Mouse (Mus musculus): ENCODE measurements at regions not wholly inside any gene's neighbourhood (a gene's known extent, or its start where the extent isn't known, plus 50 kb on each side); places are given as distances from the start of the nearest gene placed in this dataset.
A peak's percentile ranks its signal among the peaks of the same experiment; 100 is the strongest.

- peak in 1 of 2 experiments; percentile 16 for DNase-seq
- TF ChIP-seq CTCF (IDR thresholded peaks at IDR 0.05; ENCODE audit: borderline replicate concordance, insufficient read depth, low read depth, low read length) (no peak), POLR2A (IDR thresholded peaks at IDR 0.05; ENCODE audit: borderline replicate concordance, insufficient read depth, low read length) (no peak)
- WGBS = 91% methylated on average over 6 of the region's 6 CpGs
- Histone ChIP-seq H3K27me3 (ENCODE audit: control insufficient read depth, insufficient read depth, low read length) (no peaks in the 10 kb centered on the region), H3K27ac (ENCODE audit: insufficient read depth, low read length) (no peak overlapping the region), H3K4me1 (ENCODE audit: control insufficient read depth, insufficient read depth, low read length) (peaks cover 19% of the 10 kb centered on the region; the same call in 1 of the 2 replicates), H3K4me3 (replicated peaks; ENCODE audit: insufficient read depth, low read depth, low read length) (no peak overlapping the region)
Observed at GRCm38 (mm10) chr13:107217825-107218224, 195.9 kb upstream of the Kif2a start.

DNA sequence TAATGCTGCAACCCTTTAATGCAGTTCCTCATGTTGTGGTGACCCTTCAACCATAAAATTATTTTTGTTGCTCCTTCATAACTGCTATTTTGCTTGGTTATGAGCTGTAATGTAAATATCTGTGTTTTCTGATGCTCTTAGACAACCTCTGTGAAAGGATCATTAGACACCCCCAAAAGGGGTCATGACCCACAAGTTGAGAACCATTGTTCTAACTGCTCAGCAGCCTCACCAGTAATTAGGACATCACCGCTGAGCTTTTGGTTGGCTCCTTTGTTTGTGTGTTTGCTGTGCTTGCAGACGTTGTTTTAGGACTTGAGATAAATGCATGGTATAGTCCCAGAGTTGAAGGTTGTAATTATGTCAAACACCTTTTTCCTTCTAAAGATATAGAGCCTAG is 191.4 kb upstream of the Kif2a start:
- H3K27me3 ChIP-seq (ENCODE audit: control insufficient read depth, insufficient read depth, low read length) = no peaks in the 10 kb centered on the region
- DNase-seq = no peak
- H3K4me3 ChIP-seq (replicated peaks; ENCODE audit: insufficient read depth, low read depth, low read length) = no peak overlapping the region
- no peak overlapping the region for H3K27ac ChIP-seq (ENCODE audit: insufficient read depth, low read length)
- peaks cover 11% of the 10 kb centered on the region; the same call in 1 of the 2 replicates for H3K4me1 ChIP-seq (ENCODE audit: control insufficient read depth, insufficient read depth, low read length)
- 80% methylated on average over 2 of the region's 2 CpGs for WGBS
- no peak for TF ChIP-seq POLR2A (IDR thresholded peaks at IDR 0.05; ENCODE audit: borderline replicate concordance, insufficient read depth, low read length)
- no peak for TF ChIP-seq CTCF (IDR thresholded peaks at IDR 0.05; ENCODE audit: borderline replicate concordance, insufficient read depth, low read depth, low read length)

- peak; percentile 51 to 72 for DNase-seq
- no peak overlapping the region for H3K27ac ChIP-seq (ENCODE audit: insufficient read depth, low read length)
- no peak overlapping the region for H3K4me3 ChIP-seq (replicated peaks; ENCODE audit: insufficient read depth, low read depth, low read length)
- no peak for TF ChIP-seq CTCF (IDR thresholded peaks at IDR 0.05; ENCODE audit: borderline replicate concordance, insufficient read depth, low read depth, low read length)
- no peak for TF ChIP-seq POLR2A (IDR thresholded peaks at IDR 0.05; ENCODE audit: borderline replicate concordance, insufficient read depth, low read length)
- 24% methylated on average over 6 of the region's 6 CpGs for WGBS
- no peaks in the 10 kb centered on the region for H3K27me3 ChIP-seq (ENCODE audit: control insufficient read depth, insufficient read depth, low read length)
- peaks cover 5% of the 10 kb centered on the region; the same call in 1 of the 2 replicates for H3K4me1 ChIP-seq (ENCODE audit: control insufficient read depth, insufficient read depth, low read length)
Observed at GRCm38 (mm10) chr13:107210676-107211075, 188.8 kb upstream of the Kif2a start.

GRCm38 (mm10) chr13:107207354-107208181 is 185.6 kb upstream of the Kif2a start:
- no peak for TF ChIP-seq POLR2A (IDR thresholded peaks at IDR 0.05; ENCODE audit: borderline replicate concordance, insufficient read depth, low read length)
- no peak for TF ChIP-seq CTCF (IDR thresholded peaks at IDR 0.05; ENCODE audit: borderline replicate concordance, insufficient read depth, low read depth, low read length)
- WGBS = 28% methylated on average over 20 of the region's 20 CpGs
- no peaks in the 10 kb centered on the region for H3K27me3 ChIP-seq (ENCODE audit: control insufficient read depth, insufficient read depth, low read length)

GRCm38 (mm10) chr13:107199875-107200274 is 177.9 kb upstream of the Kif2a start:
- H3K27me3 ChIP-seq (ENCODE audit: control insufficient read depth, insufficient read depth, low read length) = no peaks in the 10 kb centered on the region
- TF ChIP-seq CTCF (IDR thresholded peaks at IDR 0.05; ENCODE audit: borderline replicate concordance, insufficient read depth, low read depth, low read length) = no peak
- no peak for TF ChIP-seq POLR2A (IDR thresholded peaks at IDR 0.05; ENCODE audit: borderline replicate concordance, insufficient read depth, low read length)
- no peak for DNase-seq
- H3K4me3 ChIP-seq (replicated peaks; ENCODE audit: insufficient read depth, low read depth, low read length) = no peak overlapping the region
- H3K4me1 ChIP-seq (ENCODE audit: control insufficient read depth, insufficient read depth, low read length) = no peaks in the 10 kb centered on the region
- no peak overlapping the region for H3K27ac ChIP-seq (ENCODE audit: insufficient read depth, low read length)
- WGBS = 63% methylated on average over 1 of the region's 1 CpGs

More at GRCm38 (mm10) chr13:107207354-107208181, 185.6 kb upstream of the Kif2a start:
- Histone ChIP-seq H3K27ac (ENCODE audit: insufficient read depth, low read length) (no peak overlapping the region), H3K4me1 (ENCODE audit: control insufficient read depth, insufficient read depth, low read length) (peaks cover 5% of the 10 kb centered on the region; the same call in 1 of the 2 replicates), H3K4me3 (replicated peaks; ENCODE audit: insufficient read depth, low read depth, low read length) (peak overlapping the region; percentile 47)
- DNase-seq = peak; percentile 44 to 60

GRCm38 (mm10) chr13:107193426-107193825 is 171.5 kb upstream of the Kif2a start:
- Histone ChIP-seq H3K4me1 (ENCODE audit: control insufficient read depth, insufficient read depth, low read length) (no peaks in the 10 kb centered on the region), H3K27me3 (ENCODE audit: control insufficient read depth, insufficient read depth, low read length) (no peaks in the 10 kb centered on the region), H3K4me3 (replicated peaks; ENCODE audit: insufficient read depth, low read depth, low read length) (no peak overlapping the region), H3K27ac (ENCODE audit: insufficient read depth, low read length) (no peak overlapping the region)
- 89% methylated on average over 4 of the region's 4 CpGs for WGBS
- no peak for DNase-seq
- TF ChIP-seq CTCF (IDR thresholded peaks at IDR 0.05; ENCODE audit: borderline replicate concordance, insufficient read depth, low read depth, low read length) (no peak), POLR2A (IDR thresholded peaks at IDR 0.05; ENCODE audit: borderline replicate concordance, insufficient read depth, low read length) (no peak)

DNA sequence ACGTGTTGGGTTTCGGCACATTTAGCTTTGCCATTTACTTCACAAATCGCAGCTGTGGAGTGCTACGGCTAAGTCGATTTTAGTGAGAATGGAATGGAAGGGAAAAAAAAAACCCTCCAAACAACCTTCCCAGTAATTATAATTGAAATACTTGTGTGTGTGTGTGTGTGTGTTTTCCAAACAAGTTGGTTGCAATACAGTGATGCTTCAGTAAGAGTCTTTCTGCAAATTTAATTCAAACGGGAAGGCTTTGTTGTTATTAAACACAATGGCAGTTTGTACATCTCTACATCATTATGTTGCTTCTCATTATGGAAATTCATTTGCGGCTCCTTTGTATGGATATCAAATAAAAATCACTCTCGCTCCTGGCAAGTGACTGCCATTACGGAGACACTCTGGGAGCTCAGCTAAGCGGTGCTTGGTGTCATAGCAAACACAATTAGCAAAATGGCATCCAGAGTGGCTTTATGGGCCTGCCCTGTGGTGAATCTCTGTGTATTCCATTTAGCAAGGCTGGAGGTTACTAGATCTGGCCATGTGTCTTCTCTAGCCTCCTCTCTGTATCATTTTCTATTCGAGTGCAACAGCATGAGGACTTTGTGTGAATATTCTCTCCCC is 165.4 kb upstream of the Kif2a start:
- DNase-seq = no peak
- Histone ChIP-seq H3K27ac (ENCODE audit: insufficient read depth, low read length) (no peak overlapping the region), H3K4me3 (replicated peaks; ENCODE audit: insufficient read depth, low read depth, low read length) (no peak overlapping the region), H3K27me3 (ENCODE audit: control insufficient read depth, insufficient read depth, low read length) (no peaks in the 10 kb centered on the region), H3K4me1 (ENCODE audit: control insufficient read depth, insufficient read depth, low read length) (no peaks in the 10 kb centered on the region)
- no peak for TF ChIP-seq CTCF (IDR thresholded peaks at IDR 0.05; ENCODE audit: borderline replicate concordance, insufficient read depth, low read depth, low read length)
- TF ChIP-seq POLR2A (IDR thresholded peaks at IDR 0.05; ENCODE audit: borderline replicate concordance, insufficient read depth, low read length) = no peak
- WGBS = 88% methylated on average over 11 of the region's 11 CpGs

All from cerebellum, adult 2 months (tissue).